Mouse (Mus musculus) G1E (cell line): ENCODE measurements around the gene Grem2.

Experiments
- CTCF ChIP-seq: IDR thresholded peaks from 2 replicates; pipeline ENCODE4 v1.5.1; 2012; ENCODE audit warnings: low read depth, low read length, inconsistent platforms, mixed read lengths
- GATA1 ChIP-seq: IDR thresholded peaks from 2 replicates; pipeline ENCODE4 v1.6.1; 2012; ENCODE audit warnings: borderline replicate concordance, low read length, inconsistent platforms, mixed read lengths
- TAL1 ChIP-seq: conservative IDR thresholded peaks from 2 replicates; pipeline ENCODE4 v1.6.1; 2012; ENCODE audit warnings: low read depth, low read length, inconsistent platforms, mixed read lengths

- TF ChIP-seq CTCF: no peak
- TF ChIP-seq GATA1: no peak
- no peak for TF ChIP-seq TAL1
Observed at GRCm38 (mm10) chr1:174909834-174910233, 11.8 kb downstream of the Grem2 start.
